Mouse (Mus musculus) cortical plate, adult 2 months (tissue): ENCODE results near the gene Hectd1.

ENCODE experiments used
- CTCF ChIP-seq: fragments of 200-500 bp; IDR thresholded peaks from 2 replicates; pipeline ENCODE4 v1.5.1; 2011; ENCODE audit warnings: mild to moderate bottlenecking, control low read depth, low read length; ENCODE audit not compliant: insufficient read depth; ENCODE audit errors: extremely low read depth
- POLR2A ChIP-seq: fragments of 200-500 bp; IDR thresholded peaks from 2 replicates; pipeline ENCODE4 v1.6.1; 2011; ENCODE audit warnings: mild to moderate bottlenecking, low read length, control low read depth; ENCODE audit not compliant: insufficient read depth; ENCODE audit errors: extremely low read depth

DNA sequence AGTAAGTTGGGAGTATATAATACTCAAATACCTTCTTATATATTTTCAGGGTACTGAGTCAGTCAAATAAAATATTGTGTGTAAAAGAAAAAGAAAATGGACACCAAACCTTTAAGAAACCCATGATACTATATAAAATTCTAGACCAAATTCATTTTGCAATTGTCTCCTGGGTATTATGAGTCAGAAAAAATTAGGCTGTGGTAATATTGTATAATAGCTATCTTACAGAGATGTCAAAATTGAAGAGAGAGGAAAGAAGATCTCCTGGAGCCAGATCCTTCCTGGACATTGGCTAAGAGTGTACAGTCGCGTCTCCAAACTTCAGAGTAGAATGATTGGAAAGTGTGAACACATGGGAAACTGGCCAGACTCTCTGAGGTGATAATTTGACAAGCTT is 133.2 kb downstream of the Hectd1 start:
- TF ChIP-seq POLR2A (no peak), CTCF (no peak)
